Mouse (Mus musculus) forebrain, embryonic 11.5 days (tissue): Measurements from ENCODE around the gene Begain. TPM values are rescaled to one million over a fixed set of nuclear protein-coding genes. Genes with fewer than 3 reads are reported as not detected.

Experiments used
- ATAC-seq: fragments of 200-750 bp; cut with Nextera tagmentation; replicated peaks from 2 replicates; pipeline ENCODE4 v1.8.0; 2017; ENCODE audit warnings: moderate TSS enrichment; ENCODE audit not compliant: low FRiP score
- DNase-seq: peaks from one replicate; pipeline ENCODE4 v3.0.0-alpha.2; 2017; ENCODE audit warnings: low spot score
- H3K27ac ChIP-seq: fragments of 300-500 bp; sonication (generic); 2 replicates; pipeline ENCODE4 v1.5.1; 2014; ENCODE audit warnings: low read depth, low read length
- H3K27me3 ChIP-seq: fragments of 300-500 bp; sonication (generic); 2 replicates; pipeline ENCODE4 v1.6.1; 2014; ENCODE audit warnings: mild to moderate bottlenecking, low read length, mixed read lengths; ENCODE audit not compliant: control insufficient read depth, insufficient read depth
- H3K36me3 ChIP-seq: fragments of 300-500 bp; sonication (generic); 2 replicates; pipeline ENCODE4 v1.6.1; 2014; ENCODE audit warnings: mild to moderate bottlenecking, low read length, moderate library complexity, mixed read lengths; ENCODE audit not compliant: control insufficient read depth, insufficient read depth
- H3K4me1 ChIP-seq: fragments of 300-500 bp; sonication (generic); replicated peaks from 2 replicates; pipeline ENCODE4 v1.6.1; 2014; ENCODE audit warnings: low read length, mixed read lengths; ENCODE audit not compliant: control insufficient read depth, insufficient read depth
- H3K4me2 ChIP-seq: fragments of 300-500 bp; sonication (generic); 2 replicates; pipeline ENCODE4 v1.6.1; 2014; ENCODE audit warnings: low read depth, mild to moderate bottlenecking, low read length, moderate library complexity, mixed read lengths; ENCODE audit not compliant: severe bottlenecking
- H3K4me3 ChIP-seq: fragments of 300-500 bp; sonication (generic); 2 replicates; pipeline ENCODE4 v1.5.1; 2014; ENCODE audit warnings: low read depth, low read length
- H3K9ac ChIP-seq: fragments of 300-500 bp; sonication (generic); 2 replicates; pipeline ENCODE4 v1.6.1; 2014; ENCODE audit warnings: low read length
- H3K9me3 ChIP-seq: fragments of 300-500 bp; sonication (generic); 2 replicates; pipeline ENCODE4 v1.6.1; 2016; ENCODE audit warnings: low read length, mixed read lengths; ENCODE audit not compliant: control insufficient read depth
- WGBS: fragments of 180-500 bp; shearing (Covaris S2); extraction: QIAGEN DNeasy Blood & Tissue Kit; methylation state at CpG from one replicate; pipeline ENCODE4 v1.1.7; 2014; 5-methylcytosine and 5-hydroxymethylcytosine counted together
- polyA plus RNA-seq: library from polyadenylated mRNA; unstranded; fragments of >200 nt; fragmentation: Nextera tagmentation; extraction: Ambion mirVana; gene quantifications from 2 replicates; pipeline ENCODE4 v1.2.1, GENCODE M21; 2014

The Begain gene
- polyA plus RNA-seq, 1 experiment from 2014 or later = 6.6 TPM

DNA sequence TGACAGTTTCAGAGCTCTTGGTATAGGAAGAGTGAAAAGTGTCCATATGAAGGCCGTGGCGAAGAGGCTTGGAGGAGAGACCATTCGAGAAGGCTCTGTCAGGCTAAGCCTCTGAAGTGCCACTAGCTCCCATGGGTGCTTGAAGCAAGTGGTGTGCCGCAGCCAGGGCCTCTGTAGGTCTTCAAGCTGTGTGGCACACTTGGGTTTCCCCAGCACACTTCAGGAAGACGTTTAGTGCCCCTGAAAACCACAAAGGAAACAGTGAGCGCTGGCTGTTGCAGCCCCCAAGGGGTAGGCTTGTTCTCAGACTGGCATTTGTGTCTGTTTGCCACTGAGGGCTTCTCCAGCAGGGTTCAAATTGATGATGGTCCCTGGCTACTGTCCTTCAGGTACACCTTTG lies 84.5 kb downstream of the Begain start:
- Histone ChIP-seq H3K4me1 (peaks cover 11% of the 10 kb centered on the region), H3K27me3 (no peaks in the 10 kb centered on the region), H3K4me3 (no peak overlapping the region), H3K9ac (no peak overlapping the region), H3K27ac (no peak overlapping the region), H3K36me3 (no peaks in the 10 kb centered on the region), H3K4me2 (no peak overlapping the region), H3K9me3 (no peaks in the 10 kb centered on the region)
- ATAC-seq = no peak
- DNase-seq = no peak
- WGBS = 91% methylated on average over 6 of the region's 6 CpGs

DNA sequence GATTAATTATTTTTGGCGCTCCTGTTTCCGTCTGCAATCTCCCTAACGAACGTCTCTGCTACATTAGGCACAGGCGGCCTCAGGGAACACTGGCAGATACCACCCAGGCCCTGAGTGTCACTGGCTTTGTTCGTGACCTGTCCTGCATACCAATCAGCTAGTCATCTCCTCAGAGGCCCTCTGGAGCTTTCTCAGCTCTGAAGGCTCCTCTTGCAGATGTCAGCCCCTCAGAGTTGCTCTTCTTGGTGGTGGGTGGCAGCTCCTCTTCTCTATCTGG lies 85.4 kb downstream of the Begain start:
- H3K4me2 ChIP-seq = no peak overlapping the region
- no peak overlapping the region for H3K9ac ChIP-seq
- peaks cover 11% of the 10 kb centered on the region for H3K4me1 ChIP-seq
- ATAC-seq (no peak), DNase-seq (no peak)
- no peaks in the 10 kb centered on the region for H3K36me3 ChIP-seq
- H3K4me3 ChIP-seq = no peak overlapping the region
- H3K27me3 ChIP-seq = no peaks in the 10 kb centered on the region
- no peak overlapping the region for H3K27ac ChIP-seq
- H3K9me3 ChIP-seq = no peaks in the 10 kb centered on the region
- 48% methylated on average over 6 of the region's 6 CpGs for WGBS

Other genes with a start within 250 kb of the Begain start
- gene Slc25a29, start 232.3 kb downstream of the Begain start, polyA plus RNA-seq = 13.8 and 14.6 TPM in 2 replicates
- 10.0 and 12.2 TPM in 2 replicates for gene Slc25a47, start 232.2 kb downstream of the Begain start, polyA plus RNA-seq
- gene Wdr25, start 174.6 kb downstream of the Begain start, polyA plus RNA-seq = 5.7 and 7.2 TPM in 2 replicates
- 140 and 142 TPM in 2 replicates for gene Wars, start 174.0 kb downstream of the Begain start, polyA plus RNA-seq